Mouse (Mus musculus) embryo, embryonic 11 days (tissue): Measurements from ENCODE around the gene Tufm.

ENCODE experiments used
- DNase-seq: peaks from one replicate; pipeline ENCODE4 v3.0.0-alpha.2; 2015

The Tufm gene

DNA sequence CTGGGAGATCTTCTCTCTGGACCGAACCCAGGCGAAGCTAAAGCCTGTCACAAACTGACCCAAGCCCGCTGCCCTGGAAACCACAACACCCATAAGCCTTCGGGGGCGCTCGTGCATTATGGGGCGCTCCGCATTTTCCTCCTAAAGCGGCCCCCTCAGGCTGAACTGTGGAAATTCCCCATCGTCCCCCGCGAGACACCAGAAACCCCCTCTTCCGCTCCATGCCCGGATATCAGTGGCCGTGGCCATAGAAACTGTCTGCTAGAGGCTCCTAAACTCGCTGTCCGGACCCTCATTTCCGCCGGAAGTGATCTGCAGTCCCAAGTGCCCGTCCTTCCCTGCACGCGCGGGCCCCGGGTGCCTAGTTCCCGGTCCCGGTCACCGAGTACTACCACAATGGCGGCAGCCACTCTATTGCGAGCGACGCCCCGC, at the start of gene Tufm:
Gene Tufm, plus strand, starts transcription at position 310 of the 432 bp plus-strand sequence.
- peak; percentile 98 for DNase-seq

GRCm38 (mm10) chr7:126440134-126440533, 47.0 kb upstream of the Tufm start:
- DNase-seq, result no peak

- no peak for DNase-seq
Observed at GRCm38 (mm10) chr7:126443997-126444396, 43.2 kb upstream of the Tufm start.

- no peak for DNase-seq
Observed at GRCm38 (mm10) chr7:126444536-126444935, 42.6 kb upstream of the Tufm start.

DNA sequence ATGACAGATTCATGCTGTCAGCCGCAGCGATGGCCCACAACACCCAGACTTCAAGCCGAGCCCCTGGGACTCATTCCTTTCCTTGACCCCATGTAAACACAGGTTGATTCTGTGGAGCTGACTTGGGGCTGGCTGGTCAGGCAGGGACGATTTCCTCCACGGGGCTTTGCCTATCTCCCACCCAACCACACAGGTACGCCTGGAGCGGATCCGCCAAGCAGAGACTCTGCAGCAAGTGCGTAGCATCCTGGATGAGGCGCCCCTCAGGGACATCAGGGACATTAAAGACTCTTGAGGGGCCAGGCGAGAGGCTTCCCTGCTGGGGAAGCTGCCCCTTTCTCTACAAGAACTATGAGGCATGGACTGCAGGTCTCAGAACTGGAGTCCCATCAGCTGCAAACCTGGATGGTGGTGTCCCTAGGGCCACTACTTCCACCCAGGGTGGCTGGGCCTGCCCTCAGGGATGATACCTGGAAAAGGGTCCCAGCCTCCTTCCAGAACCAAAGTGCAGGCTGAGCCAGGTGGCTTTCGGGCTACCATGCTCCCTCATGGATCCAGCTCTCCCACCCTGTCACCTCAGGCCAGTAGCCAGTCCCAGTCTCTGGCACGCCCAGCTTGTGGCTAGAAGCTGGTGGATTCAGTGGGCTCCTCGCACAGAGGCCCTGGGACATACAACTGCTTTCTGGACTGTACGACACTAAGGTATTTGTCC, 41.9 kb upstream of the Tufm start:
- no peak for DNase-seq

DNA sequence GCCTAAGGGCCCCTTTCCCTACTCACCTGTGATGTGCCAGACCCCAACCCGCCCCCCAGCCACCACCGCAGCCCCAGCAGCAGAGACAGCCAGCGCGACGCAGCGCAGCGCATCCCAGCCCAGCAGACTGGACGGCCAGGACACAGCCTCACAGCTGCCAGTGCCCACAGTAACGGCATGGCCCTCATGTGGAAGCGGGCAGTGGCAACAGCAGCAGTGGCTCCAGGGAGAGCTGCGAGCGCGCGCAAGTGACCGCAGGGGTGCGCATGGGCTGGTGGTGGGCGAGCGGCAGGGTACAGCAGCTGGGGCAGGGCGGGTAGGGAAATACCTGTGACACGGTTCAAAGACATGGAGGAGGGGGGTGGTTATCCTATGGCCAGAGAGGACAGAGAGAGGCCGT, 40.9 kb upstream of the Tufm start:
- DNase-seq, result no peak

DNA sequence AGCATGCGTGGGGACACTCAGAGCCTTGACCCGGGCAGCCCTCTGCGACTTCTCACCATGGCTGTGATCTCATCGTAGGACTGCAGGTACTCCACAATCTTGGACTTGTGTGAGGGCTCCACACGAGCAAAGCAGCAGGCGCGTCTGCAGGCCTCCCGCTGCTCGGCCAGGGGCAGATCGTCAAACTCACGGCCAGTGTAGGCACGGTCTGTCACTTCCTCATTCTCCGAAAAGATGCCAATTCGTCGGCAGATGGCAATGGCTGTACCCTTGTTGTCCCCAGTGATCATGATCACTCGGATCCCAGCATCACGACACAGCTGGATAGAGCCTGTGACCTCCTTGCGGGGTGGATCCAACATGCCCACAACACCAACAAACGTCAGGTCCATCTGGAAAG, 38.7 kb upstream of the Tufm start:
- DNase-seq, result no peak

GRCm38 (mm10) chr7:126449991-126450390, 37.2 kb upstream of the Tufm start:
- no peak for DNase-seq

GRCm38 (mm10) chr7:126450641-126451040, 36.5 kb upstream of the Tufm start:
- DNase-seq, result no peak

DNA sequence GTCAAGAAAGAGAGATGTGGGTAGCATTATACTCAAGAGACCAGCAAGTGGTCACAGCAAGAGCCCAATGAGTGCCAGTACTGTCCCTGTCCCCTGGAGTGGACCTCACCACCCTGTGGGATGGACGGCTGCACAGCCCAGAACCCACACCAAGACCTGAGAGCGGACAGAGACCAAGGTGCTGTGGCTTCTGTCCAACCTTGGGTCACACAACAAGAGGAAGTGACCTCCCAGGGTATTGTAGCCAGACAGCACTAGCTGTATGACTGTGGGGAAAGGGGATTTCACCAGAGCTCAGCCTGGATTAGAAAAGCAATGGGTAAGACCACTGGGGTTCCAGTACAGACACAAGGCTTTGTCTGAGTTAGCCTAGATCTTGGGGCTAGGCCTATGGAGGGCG, 34.9 kb upstream of the Tufm start:
- DNase-seq, result no peak

DNA sequence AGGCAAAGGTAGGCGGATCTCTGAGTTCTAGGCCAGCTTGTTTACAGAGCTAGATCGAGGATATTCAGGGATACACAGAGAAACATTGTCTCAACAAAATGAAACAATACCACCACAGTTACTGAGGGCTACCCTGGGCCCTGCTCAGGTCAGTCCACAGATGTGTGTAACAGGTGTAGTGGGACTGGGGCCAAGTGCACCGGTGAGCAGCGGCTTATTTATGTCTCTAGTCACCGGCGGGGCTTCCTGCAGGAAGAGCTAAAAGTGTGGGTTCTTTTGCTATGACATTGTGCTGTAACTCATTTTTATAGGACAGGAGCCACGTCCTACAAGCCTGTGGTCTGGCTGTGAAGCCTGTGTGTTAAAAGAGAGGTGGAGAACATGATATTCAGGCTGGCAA, 33.3 kb upstream of the Tufm start:
- DNase-seq, result no peak

DNA sequence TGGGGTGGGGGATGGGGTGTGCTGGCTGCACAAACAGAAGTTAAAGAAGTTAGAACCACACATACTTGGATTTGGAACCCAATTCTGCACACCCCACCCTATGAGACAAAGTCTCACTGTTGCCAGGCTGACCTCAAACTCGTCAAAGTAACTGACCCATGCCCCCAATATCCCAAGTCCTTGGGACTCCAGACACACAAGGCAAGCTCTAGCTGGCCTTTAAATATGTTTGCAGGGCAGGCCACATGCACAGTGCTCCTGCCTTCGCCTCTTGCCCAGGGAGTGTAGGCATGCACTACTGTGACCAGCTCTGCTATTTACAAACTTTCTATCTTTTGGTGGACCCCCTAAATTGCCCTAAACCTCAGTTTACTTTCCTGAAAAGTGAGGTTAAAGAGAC, 31.9 kb upstream of the Tufm start:
- DNase-seq, result no peak

- no peak for DNase-seq
Observed at GRCm38 (mm10) chr7:126456382-126457266, 30.5 kb upstream of the Tufm start.

- no peak for DNase-seq
Observed at GRCm38 (mm10) chr7:126458225-126458624, 28.9 kb upstream of the Tufm start.

GRCm38 (mm10) chr7:126458844-126459618, 28.1 kb upstream of the Tufm start:
- DNase-seq, result no peak

GRCm38 (mm10) chr7:126460623-126461399, 26.4 kb upstream of the Tufm start:
- no peak for DNase-seq

DNA sequence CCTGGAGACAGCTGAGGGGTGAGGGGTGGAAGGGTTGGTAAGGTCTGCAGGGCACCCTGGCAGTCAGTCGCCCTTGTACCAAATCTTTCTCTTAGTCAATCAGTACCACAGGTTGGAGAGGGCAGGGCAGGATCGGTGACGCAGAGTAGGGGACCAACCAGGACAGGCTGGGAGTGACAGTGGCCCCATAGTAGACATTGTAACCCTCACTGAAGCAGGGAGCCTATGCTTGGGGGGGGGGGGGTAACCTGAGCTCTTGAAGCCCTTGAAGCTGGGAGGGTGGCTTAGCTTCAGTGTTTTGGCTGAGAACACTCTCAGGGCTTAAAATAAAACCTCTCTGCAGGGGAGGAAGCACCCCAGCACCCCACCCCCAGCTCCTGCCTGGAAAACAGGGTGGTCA, 25.5 kb upstream of the Tufm start:
- no peak for DNase-seq

DNA sequence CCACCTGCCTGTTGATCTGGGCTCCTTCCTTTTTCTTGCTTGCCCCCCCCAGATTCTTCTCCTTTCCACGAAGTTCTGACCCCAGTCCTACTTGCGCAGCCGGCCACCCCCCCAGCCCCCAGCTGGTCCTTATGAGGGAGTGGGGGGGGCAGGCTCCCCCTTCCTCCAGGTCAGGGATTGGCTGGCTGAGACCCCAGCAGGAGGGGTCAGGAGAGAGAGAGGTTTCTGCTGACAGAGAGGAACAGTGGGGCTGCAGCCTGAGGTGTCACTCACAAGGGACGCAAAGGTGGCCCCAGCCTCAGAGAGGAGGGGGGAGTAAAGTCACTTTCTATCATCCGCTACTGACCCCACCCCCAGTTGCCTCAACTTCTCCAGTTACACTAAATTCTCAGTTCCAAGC, 24.2 kb upstream of the Tufm start, which contains the start of gene Atp2a1:
Gene Atp2a1, minus strand, starts transcription at position 105 of the 400 bp plus-strand sequence.
- DNase-seq, result no peak

DNA sequence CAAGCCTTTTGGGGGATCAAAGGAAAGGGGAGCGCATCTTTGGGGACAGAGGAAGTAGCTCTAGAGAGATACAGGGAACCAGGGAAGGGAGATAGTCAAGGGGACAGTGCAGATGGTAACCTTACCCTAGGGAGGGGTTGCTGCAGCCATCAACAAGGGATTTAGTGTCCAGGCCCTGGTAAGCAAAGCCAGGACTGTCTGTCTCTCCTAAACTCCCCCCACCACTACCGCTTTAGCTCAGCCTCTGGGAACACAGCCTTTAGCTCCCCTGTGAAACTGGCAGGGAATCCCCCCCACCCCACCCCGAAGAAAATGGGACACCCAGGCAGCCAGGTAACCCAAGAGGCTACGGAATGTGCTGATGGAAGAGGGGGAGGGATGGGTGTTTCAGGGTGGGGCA, 23.6 kb upstream of the Tufm start:
- DNase-seq, result no peak

DNA sequence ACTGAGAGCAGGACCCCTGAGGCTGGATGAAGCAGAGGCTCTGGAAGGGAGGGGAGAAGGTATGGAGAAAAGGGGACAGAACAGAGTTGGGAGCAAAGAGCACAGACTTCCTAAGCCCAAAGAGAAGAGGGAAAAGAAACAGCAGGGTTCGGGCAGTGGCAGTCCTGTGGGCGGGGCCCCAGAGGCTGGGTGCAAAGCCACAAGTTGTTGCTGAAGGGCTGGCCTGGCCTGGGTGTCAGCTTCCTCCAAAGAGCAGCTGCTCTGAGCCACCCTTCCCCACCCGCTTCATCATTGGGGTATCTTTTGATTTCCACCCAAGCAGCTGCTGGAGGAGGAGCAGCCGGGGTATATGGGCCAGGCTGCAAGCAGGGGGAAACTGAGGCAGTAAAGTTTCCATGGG, 23.0 kb upstream of the Tufm start:
- DNase-seq, result no peak

- no peak for DNase-seq
Observed at GRCm38 (mm10) chr7:126464836-126465235, 22.3 kb upstream of the Tufm start.

- DNase-seq, result no peak
Observed at GRCm38 (mm10) chr7:126465246-126466030, 21.7 kb upstream of the Tufm start.
